Mouse (Mus musculus): Measurements from ENCODE around the gene Fxyd5. TPM values are rescaled to one million over a fixed set of nuclear protein-coding genes. Genes with fewer than 3 reads are reported as not detected.
A peak's percentile ranks its signal among the peaks of the same experiment; 100 is the strongest.

Fxyd5 gene
- total RNA-seq, 1 experiment from 2014 or later: 1,146 TPM

DNA sequence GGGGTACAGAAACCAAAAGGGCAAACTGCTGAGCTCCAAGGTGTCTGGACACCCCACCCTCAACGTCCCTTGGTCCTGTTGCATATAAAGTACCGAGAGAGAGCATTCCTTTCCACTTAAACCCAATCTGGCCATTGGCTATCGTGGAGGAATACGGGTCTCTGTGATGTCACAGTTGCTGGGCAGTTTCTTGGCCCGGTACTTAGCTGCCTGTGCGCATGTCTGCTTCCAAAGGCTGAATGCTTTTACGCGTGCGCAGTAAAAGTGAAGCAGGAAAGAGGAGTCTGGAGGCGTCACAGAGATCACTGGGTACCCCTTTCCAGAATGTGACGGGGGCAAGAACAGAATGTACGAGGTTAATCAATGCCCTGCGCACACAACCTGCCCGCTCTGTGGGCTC is 27.2 kb upstream of the Fxyd5 start:
- ATAC-seq (replicated peaks; ENCODE audit: insufficient number of reproducible peaks, low FRiP score, low TSS enrichment, poor library complexity, severe bottlenecking): no peak

- ATAC-seq (replicated peaks; ENCODE audit: insufficient number of reproducible peaks, low FRiP score, low TSS enrichment, poor library complexity, severe bottlenecking): no peak
Measured at GRCm38 (mm10) chr7:31067836-31068235, 25.6 kb upstream of the Fxyd5 start.

DNA sequence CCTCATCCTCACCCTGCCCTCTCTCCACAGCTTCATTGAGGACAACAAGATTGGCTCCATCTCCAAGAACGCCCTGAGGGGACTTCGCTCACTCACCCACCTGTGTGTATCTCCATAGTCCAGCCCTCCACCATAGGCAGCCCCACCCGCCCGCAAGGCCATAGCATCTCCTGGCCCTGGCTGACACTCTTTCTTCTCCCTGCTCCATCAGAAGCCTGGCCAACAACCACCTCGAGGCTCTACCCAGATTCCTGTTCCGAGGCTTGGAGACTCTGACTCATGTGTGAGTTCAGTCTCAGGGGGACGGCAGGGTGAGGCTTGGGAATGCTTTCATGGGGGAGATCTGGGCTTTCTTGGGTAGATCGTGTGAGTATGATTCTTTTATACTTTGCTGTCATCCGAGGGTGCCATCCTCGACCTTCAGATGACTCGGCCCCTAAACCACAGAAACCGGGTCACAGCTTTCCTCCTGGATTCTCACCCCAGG is 20.8 kb upstream of the Fxyd5 start:
- no peak for ATAC-seq (replicated peaks; ENCODE audit: insufficient number of reproducible peaks, low FRiP score, low TSS enrichment, poor library complexity, severe bottlenecking)

DNA sequence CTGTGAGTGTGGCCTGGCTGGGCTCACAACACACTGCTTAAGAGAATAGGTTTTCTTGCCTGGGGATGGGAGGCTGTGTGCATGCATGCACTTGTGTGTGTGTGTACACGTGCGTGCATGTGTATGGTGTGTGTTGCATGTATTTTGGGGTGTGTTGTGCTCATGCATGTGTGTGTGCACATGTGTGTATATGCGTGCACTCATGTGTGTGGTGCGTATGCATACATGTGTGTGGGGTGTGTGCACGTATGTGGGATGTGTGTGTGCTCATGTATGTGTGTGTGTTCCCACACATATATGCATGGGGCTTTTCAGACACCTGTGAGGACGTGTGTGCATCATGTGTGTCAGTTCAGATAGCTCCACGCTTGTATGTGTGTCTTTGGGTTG is 18.3 kb upstream of the Fxyd5 start:
- no peak for ATAC-seq (replicated peaks; ENCODE audit: insufficient number of reproducible peaks, low FRiP score, low TSS enrichment, poor library complexity, severe bottlenecking)

DNA sequence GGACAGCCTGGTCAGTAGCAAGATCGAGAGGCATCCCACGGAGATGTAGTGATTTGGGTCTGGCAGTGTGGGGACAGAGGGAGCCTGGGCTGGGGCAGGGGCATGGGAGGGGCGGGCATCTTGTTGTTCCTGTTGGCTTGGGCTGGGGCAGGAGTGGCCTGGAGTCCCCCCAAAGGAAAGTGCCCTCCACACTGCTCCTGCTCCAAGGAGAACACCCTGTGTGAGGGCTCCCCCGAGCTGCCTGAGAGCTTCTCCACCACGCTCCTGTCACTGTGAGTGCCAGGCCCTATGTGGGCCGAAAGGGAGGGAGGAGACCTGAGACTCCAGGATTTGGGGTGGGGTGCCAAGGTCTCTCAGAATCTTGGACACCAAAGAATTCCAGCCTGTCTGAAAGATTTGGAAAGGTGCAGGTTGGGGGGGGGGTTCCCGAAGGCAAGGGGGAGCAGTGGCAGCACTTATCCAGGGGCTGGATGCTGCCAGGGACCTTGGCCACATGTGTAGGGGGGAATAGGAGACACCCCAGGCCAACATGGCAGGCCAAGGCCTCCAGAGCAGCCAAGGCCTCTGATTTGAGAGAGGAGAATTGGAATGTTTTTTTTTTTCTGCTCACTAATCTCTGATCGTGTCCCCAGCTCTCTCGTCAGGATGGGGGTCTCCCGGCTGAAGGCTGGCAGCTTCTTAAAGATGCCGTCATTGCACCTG is 17.8 kb upstream of the Fxyd5 start:
- ATAC-seq (replicated peaks; ENCODE audit: insufficient number of reproducible peaks, low FRiP score, low TSS enrichment, poor library complexity, severe bottlenecking): no peak

DNA sequence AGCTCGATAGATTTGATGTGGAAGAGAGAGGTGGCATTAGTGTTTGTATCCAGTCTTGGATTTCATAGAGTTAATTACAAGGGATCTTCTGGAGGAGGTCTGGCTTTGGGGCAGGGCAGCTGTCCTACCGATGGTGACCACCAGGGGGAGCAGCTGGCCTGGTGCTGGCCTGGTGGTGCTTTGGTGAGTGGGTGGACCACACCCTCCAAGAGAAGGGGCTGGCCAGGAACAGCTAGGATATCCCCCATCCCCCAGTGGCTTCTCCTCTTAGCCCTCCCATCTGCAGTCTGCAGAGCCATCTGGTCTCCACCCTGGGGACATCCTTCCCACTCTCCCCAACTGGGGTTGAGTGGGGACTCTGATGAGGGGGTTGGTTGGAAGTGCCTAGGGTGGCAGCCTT is 16.8 kb upstream of the Fxyd5 start, which contains the start of gene Lgi4:
Gene Lgi4 (plus strand): TSS at position 235 of the 400 bp plus-strand sequence.
- ATAC-seq (replicated peaks; ENCODE audit: insufficient number of reproducible peaks, low FRiP score, low TSS enrichment, poor library complexity, severe bottlenecking): peak; percentile 76

GRCm38 (mm10) chr7:31058211-31058610 is 15.9 kb upstream of the Fxyd5 start:
- no peak for ATAC-seq (replicated peaks; ENCODE audit: insufficient number of reproducible peaks, low FRiP score, low TSS enrichment, poor library complexity, severe bottlenecking)

DNA sequence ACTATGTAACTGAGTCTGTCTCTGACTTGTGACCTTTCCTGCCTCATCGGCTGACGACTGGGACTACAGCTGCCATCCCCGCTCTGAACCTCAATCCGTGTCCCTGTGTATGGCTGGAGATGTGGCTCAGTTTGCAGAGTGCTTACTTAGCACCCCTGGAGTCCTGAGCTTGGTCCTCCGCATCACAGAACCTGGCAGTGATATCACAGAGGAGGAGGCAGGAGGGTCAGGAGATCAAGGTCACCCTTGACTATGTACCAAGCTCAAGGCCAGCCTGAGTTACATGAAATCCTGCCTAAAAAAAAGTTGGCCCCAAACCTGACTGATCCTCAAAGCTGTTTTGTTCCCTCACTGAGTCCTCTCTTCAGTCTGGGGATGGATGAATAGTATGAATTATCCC is 15.4 kb upstream of the Fxyd5 start:
- no peak for ATAC-seq (replicated peaks; ENCODE audit: insufficient number of reproducible peaks, low FRiP score, low TSS enrichment, poor library complexity, severe bottlenecking)

DNA sequence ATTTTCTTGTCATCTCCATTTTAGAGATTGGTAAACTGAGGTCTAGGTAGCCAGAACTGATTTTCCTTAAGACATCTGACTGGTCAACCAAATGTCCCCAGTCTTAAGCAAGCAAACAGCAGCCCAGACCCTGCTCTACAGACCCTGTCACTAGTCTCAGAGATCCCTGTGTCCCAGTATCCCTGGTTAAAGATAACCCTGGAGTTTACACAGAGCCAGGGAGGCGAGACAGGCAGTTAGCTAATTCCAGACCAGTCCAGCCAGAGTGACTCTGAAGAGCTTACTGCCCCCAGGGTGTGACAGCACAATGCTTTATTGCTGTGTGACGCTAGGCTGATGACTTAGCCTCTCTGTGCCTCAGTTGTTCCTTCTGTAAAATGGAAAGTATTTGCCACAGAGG is 14.8 kb upstream of the Fxyd5 start, which contains the start of gene Fxyd1:
Gene Fxyd1 (minus strand): TSS at position 129 of the 400 bp plus-strand sequence.
- ATAC-seq (replicated peaks; ENCODE audit: insufficient number of reproducible peaks, low FRiP score, low TSS enrichment, poor library complexity, severe bottlenecking): no peak

GRCm38 (mm10) chr7:31056448-31056847 is 14.2 kb upstream of the Fxyd5 start:
- no peak for ATAC-seq (replicated peaks; ENCODE audit: insufficient number of reproducible peaks, low FRiP score, low TSS enrichment, poor library complexity, severe bottlenecking)

DNA sequence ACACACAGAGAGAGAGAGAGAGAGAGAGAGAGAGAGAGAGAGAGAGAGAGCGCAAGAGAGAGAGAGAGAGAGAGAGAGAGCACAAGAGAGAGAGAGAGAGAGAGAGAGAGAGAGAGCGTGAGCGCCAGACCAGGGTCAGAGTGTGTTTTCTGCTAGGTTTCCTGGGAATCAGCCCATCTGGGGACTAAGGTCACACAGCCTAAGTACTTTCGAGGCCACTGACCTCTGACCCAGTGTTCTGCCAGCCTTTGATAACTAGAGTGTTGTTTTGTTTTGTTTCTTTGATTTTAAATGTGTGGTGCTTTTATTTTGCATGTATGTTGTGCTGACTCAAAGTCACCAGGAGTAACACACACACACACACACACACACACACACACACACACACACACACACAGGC is 13.6 kb upstream of the Fxyd5 start:
- no peak for ATAC-seq (replicated peaks; ENCODE audit: insufficient number of reproducible peaks, low FRiP score, low TSS enrichment, poor library complexity, severe bottlenecking)

- ATAC-seq (replicated peaks; ENCODE audit: insufficient number of reproducible peaks, low FRiP score, low TSS enrichment, poor library complexity, severe bottlenecking): no peak
Measured at GRCm38 (mm10) chr7:31055354-31055824, 13.1 kb upstream of the Fxyd5 start.

DNA sequence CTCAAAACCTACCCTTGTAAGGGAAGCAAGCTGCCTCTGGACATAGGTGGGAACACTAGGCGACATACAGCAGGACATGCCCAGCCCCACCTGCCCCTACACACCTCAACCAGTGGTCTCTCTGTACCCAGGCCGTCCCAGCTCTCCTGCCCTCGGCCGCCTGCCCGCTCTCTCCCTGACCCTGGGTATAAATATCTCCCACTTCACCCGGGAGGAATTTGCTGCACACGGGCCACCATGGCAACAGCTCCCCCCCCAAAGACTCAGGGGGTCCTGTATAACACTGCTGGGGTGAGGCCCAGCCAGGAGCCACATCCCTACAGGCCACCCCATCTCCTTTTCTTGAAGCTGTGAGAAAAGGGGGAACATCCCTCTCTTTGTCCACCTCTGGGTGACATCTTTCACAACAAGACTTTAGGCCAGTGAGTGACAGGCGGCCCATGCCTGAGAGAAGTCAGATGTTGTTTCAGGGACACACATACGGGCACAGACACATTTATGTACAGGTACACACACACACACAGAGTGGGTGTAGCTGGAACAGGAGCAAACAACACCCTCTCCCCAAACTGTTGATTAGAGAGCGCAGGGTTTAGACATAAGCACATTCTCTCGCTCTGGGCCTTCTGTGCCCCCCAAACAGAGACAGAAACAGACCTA is 12.5 kb upstream of the Fxyd5 start:
- ATAC-seq (replicated peaks; ENCODE audit: insufficient number of reproducible peaks, low FRiP score, low TSS enrichment, poor library complexity, severe bottlenecking): no peak

- ATAC-seq (replicated peaks; ENCODE audit: insufficient number of reproducible peaks, low FRiP score, low TSS enrichment, poor library complexity, severe bottlenecking): no peak
Measured at GRCm38 (mm10) chr7:31053882-31054447, 11.7 kb upstream of the Fxyd5 start.

DNA sequence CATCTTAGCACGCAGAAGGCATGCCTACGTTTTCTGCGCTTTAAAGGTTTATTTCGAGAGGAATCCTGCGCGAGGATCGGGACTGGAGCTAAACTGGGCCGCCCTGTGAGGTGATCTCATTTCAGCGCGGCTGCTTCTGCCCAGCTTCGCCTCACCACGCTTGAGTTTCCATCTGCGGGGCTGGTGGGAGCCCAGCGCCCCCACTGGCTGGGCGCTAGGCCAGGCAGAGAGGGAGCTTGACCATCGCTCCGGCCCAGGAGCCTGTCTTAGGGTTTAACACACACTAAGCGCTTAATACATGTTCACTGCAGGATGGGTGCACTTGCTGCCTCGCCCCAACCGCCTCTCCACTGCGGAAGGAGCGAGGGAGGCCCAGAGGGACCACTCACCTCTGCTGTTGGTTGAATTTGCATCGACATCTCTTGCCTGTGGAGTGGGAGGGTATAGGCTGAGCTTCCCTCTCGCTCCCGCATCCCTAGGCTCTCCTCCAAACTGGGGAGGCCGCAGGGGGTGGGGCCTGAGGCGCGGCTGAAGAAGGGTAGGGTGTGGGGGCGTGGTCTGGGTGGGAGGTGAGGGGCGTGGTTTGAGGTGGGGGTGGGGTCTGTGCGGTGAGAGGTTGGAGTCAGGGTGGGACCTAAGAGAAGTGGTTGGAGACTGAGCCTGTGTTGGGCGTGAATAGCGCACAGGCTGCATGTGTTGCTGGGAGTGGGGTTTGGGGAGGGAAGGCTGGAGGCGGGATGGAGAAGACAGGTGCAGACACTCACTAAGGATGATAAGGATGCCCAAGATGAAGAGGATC is 10.6 kb upstream of the Fxyd5 start:
- no peak for ATAC-seq (replicated peaks; ENCODE audit: insufficient number of reproducible peaks, low FRiP score, low TSS enrichment, poor library complexity, severe bottlenecking)

GRCm38 (mm10) chr7:31052251-31052635 is 10.0 kb upstream of the Fxyd5 start:
- no peak for ATAC-seq (replicated peaks; ENCODE audit: insufficient number of reproducible peaks, low FRiP score, low TSS enrichment, poor library complexity, severe bottlenecking)

GRCm38 (mm10) chr7:31051321-31052021 is 9.2 kb upstream of the Fxyd5 start, which contains the start of gene Fxyd7:
Gene Fxyd7 (minus strand): TSS chr7:31051467.
- ATAC-seq (replicated peaks; ENCODE audit: insufficient number of reproducible peaks, low FRiP score, low TSS enrichment, poor library complexity, severe bottlenecking): no peak

DNA sequence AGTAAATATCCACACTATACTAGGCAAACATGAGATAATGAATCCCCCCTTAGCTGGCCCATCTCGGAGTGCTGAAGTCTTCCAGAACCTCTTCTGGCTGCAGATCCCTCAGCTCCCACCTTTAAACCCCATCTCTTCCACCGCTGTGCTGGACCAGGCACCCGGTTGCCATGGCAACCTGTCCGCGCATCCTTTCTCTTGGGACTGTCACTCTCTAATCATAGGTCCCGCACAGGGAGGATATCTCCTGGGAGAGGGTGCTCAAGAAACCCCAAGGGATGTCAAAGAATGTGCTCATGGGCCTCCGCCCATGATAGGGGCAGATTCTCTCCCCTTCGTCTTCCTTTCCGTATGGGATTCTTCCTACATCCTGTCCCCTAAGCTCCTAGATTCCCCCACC is 8.6 kb upstream of the Fxyd5 start:
- ATAC-seq (replicated peaks; ENCODE audit: insufficient number of reproducible peaks, low FRiP score, low TSS enrichment, poor library complexity, severe bottlenecking): no peak
